Mouse (Mus musculus) lung, postnatal 0 days (tissue): ENCODE results near the gene Uqcrfs1. TPM values are rescaled to one million over a fixed set of nuclear protein-coding genes. Genes with fewer than 3 reads are reported as not detected.

Source experiments
- ATAC-seq: fragments of 200-750 bp; cut with Nextera tagmentation; 2 replicates; pipeline ENCODE4 v1.8.0; 2017; ENCODE audit warnings: moderate library complexity
- DNase-seq: peaks from one replicate; pipeline ENCODE4 v3.0.0-alpha.2; 2016; ENCODE audit warnings: low spot score
- H3K27ac ChIP-seq: fragments of 300-500 bp; sonication (generic); 2 replicates; pipeline ENCODE4 v1.5.1; 2014; ENCODE audit warnings: antibody characterized with exemption, mild to moderate bottlenecking, low read length, mixed read lengths
- H3K27me3 ChIP-seq: fragments of 300-500 bp; sonication (generic); replicated peaks from 2 replicates; pipeline ENCODE4 v1.6.1; 2014; ENCODE audit warnings: low read length, mixed read lengths; ENCODE audit not compliant: insufficient read depth
- H3K36me3 ChIP-seq: fragments of 300-500 bp; sonication (generic); 2 replicates; pipeline ENCODE4 v1.6.1; 2014; ENCODE audit warnings: low read length, mixed read lengths; ENCODE audit not compliant: insufficient read depth
- H3K4me1 ChIP-seq: fragments of 300-500 bp; sonication (generic); 2 replicates; pipeline ENCODE4 v1.6.1; 2014; ENCODE audit warnings: antibody characterized with exemption, low read depth, low read length, mixed read lengths; ENCODE audit not compliant: insufficient read depth
- H3K4me2 ChIP-seq: fragments of 300-500 bp; sonication (generic); replicated peaks from 2 replicates; pipeline ENCODE4 v1.6.1; 2014; ENCODE audit warnings: low read depth, mild to moderate bottlenecking, low read length, moderate library complexity, mixed read lengths
- H3K4me3 ChIP-seq: fragments of 300-500 bp; sonication (generic); 2 replicates; pipeline ENCODE4 v1.5.1; 2014; ENCODE audit warnings: low read depth, low read length
- H3K9ac ChIP-seq: fragments of 300-500 bp; sonication (generic); replicated peaks from 2 replicates; pipeline ENCODE4 v1.6.1; 2014; ENCODE audit warnings: low read depth, mild to moderate bottlenecking
- H3K9me3 ChIP-seq: fragments of 300-500 bp; sonication (generic); 2 replicates; pipeline ENCODE4 v1.6.1; 2016; ENCODE audit warnings: low read length, mixed read lengths
- CTCF ChIP-seq: IDR thresholded peaks from 2 replicates; pipeline ENCODE4 v1.5.1; 2016; ENCODE audit warnings: antibody characterized with exemption, mild to moderate bottlenecking
- EP300 ChIP-seq: IDR thresholded peaks from 2 replicates; pipeline ENCODE4 v1.6.1; 2016; ENCODE audit warnings: antibody characterized with exemption, mild to moderate bottlenecking, control low read depth
- WGBS: fragments of 180-500 bp; shearing (Covaris S2); extraction: QIAGEN DNeasy Blood & Tissue Kit; methylation state at CpG from one replicate; pipeline ENCODE4 v1.1.7; 2014; 5-methylcytosine and 5-hydroxymethylcytosine counted together
- polyA plus RNA-seq: library from polyadenylated mRNA; unstranded; fragments of >200 nt; fragmentation: Nextera tagmentation; extraction: Ambion mirVana; gene quantifications from 2 replicates; pipeline ENCODE4 v1.2.1, GENCODE M21; 2015

Gene Uqcrfs1
- polyA plus RNA-seq, 1 experiment from 2014 or later: 179 TPM

DNA sequence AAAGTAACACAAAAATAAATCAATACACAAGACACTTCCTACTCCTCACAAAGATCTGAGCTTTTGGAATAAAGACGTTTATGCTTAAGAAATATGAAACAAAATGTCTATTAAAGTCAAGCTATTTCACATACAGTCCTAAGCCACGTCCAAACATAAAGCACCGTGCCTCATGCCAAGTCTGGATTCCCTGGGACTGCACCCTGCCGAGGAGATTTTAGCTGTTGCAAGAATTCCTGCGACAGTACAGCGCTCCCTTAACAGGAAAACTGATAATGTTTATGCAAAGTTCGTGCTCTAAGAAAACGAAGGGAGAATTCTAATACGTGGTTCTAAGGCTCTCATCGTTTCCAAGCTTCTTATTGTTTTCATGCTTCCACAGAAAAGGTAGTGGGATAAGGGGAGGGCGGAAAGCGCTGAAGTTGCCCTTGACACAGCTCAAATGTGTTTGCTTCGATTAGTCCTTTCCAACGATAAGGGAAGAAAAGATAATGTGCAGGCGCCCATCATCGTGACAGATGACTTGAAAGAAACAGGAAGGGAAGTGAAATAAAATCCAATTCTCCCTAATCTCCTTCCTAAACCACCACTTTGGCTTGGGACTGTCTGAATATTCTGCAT lies 23.8 kb downstream of the Uqcrfs1 start:
- Histone ChIP-seq H3K27ac (no peak overlapping the region), H3K4me2 (peak overlapping the region; percentile 25; the same call in 1 of the 2 replicates), H3K27me3 (no peaks in the 10 kb centered on the region), H3K4me3 (no peak overlapping the region), H3K9ac (no peak overlapping the region), H3K36me3 (no peaks in the 10 kb centered on the region), H3K4me1 (no peaks in the 10 kb centered on the region), H3K9me3 (no peaks in the 10 kb centered on the region)
- WGBS: 46% methylated on average over 16 of the region's 16 CpGs
- DNase-seq: peak; percentile 39
- ATAC-seq: no peak
- TF ChIP-seq EP300 (no peak), CTCF (no peak)

DNA sequence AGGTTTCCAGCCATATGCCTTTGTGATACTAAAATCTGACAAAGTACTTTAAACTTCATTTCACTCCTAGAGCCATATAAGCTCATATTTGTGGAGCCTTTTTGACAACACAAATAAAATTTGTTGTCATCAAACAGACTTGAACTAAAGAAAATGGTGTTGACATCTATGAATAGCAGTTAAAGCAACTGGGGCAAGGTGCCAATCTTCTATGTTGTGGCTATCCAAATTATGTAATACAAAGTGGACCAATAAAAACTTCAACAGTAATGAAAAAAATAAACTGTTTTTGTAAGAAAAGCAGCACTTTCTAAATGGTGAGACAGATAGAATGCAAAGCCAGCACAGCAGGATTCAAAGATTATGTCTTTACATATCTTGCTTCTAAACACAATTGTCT lies 27.0 kb downstream of the Uqcrfs1 start:
- H3K27ac ChIP-seq: no peak overlapping the region
- H3K4me2 ChIP-seq: no peak overlapping the region
- no peak overlapping the region for H3K9ac ChIP-seq
- no peak for TF ChIP-seq EP300
- no peak for TF ChIP-seq CTCF
- no peaks in the 10 kb centered on the region for H3K9me3 ChIP-seq
- H3K27me3 ChIP-seq: no peaks in the 10 kb centered on the region
- no peak overlapping the region for H3K4me3 ChIP-seq
- DNase-seq (peak; percentile 37), ATAC-seq (no peak)
- H3K4me1 ChIP-seq: no peaks in the 10 kb centered on the region
- H3K36me3 ChIP-seq: no peaks in the 10 kb centered on the region

GRCm38 (mm10) chr13:30507651-30508050 lies 37.5 kb downstream of the Uqcrfs1 start:
- H3K4me3 ChIP-seq: no peak overlapping the region
- H3K27ac ChIP-seq: no peak overlapping the region
- H3K9me3 ChIP-seq: no peaks in the 10 kb centered on the region
- DNase-seq (no peak), ATAC-seq (no peak)
- no peak overlapping the region for H3K4me2 ChIP-seq
- WGBS: 69% methylated on average over 4 of the region's 4 CpGs
- no peak for TF ChIP-seq CTCF
- no peak for TF ChIP-seq EP300
- no peaks in the 10 kb centered on the region for H3K27me3 ChIP-seq
- no peak overlapping the region for H3K9ac ChIP-seq
- H3K36me3 ChIP-seq: no peaks in the 10 kb centered on the region
- no peaks in the 10 kb centered on the region for H3K4me1 ChIP-seq

GRCm38 (mm10) chr13:30501860-30502395 lies 43.2 kb downstream of the Uqcrfs1 start:
- Histone ChIP-seq H3K4me2 (no peak overlapping the region), H3K4me3 (no peak overlapping the region)
- peak; percentile 69 for DNase-seq

More at GRCm38 (mm10) chr13:30501860-30502395, 43.2 kb downstream of the Uqcrfs1 start:
- 33% methylated on average over 7 of the region's 7 CpGs for WGBS
- H3K27me3 ChIP-seq: no peaks in the 10 kb centered on the region
- no peaks in the 10 kb centered on the region for H3K4me1 ChIP-seq
- no peak for ATAC-seq
- no peak overlapping the region for H3K27ac ChIP-seq
- no peaks in the 10 kb centered on the region for H3K36me3 ChIP-seq
- no peak overlapping the region for H3K9ac ChIP-seq
- no peak for TF ChIP-seq EP300
- TF ChIP-seq CTCF: peak; percentile 76
- no peaks in the 10 kb centered on the region for H3K9me3 ChIP-seq

Other genes starting within 250 kb of the Uqcrfs1 start
- gene Agtr1a, start 208.9 kb downstream of the Uqcrfs1 start, polyA plus RNA-seq: 8.3 and 9.8 TPM in 2 replicates
- gene Dusp22, start 114.6 kb upstream of the Uqcrfs1 start, polyA plus RNA-seq: 26.8 and 30.4 TPM in 2 replicates
- gene Irf4, start 203.9 kb upstream of the Uqcrfs1 start, polyA plus RNA-seq: 0.21 and 0.33 TPM in 2 replicates